Mouse (Mus musculus) forebrain, embryonic 14.5 days (tissue): ENCODE data around the gene Rgr. TPM values are rescaled to one million over a fixed set of nuclear protein-coding genes. Genes with fewer than 3 reads are reported as not detected.

Experiments used
- ATAC-seq: fragments of 200-750 bp; cut with Nextera tagmentation; 2 replicates; pipeline ENCODE4 v1.8.0; 2017; ENCODE audit warnings: mild to moderate bottlenecking, moderate library complexity
- DNase-seq: peaks from one replicate; pipeline ENCODE4 v3.0.0-alpha.2; 2015; ENCODE audit warnings: low spot score
- H3K27ac ChIP-seq: fragments of 300-500 bp; sonication (generic); 2 replicates; pipeline ENCODE4 v1.5.1; 2014; ENCODE audit warnings: low read depth, mild to moderate bottlenecking, control low read depth, low read length, moderate library complexity
- H3K27me3 ChIP-seq: fragments of 300-500 bp; sonication (generic); replicated peaks from 2 replicates; pipeline ENCODE4 v1.6.1; 2014; ENCODE audit warnings: low read length, control low read depth, mixed read lengths; ENCODE audit not compliant: control insufficient read depth, insufficient read depth
- H3K36me3 ChIP-seq: fragments of 300-500 bp; sonication (generic); 2 replicates; pipeline ENCODE4 v1.6.1; 2014; ENCODE audit warnings: low read length, control low read depth; ENCODE audit not compliant: control insufficient read depth, insufficient read depth
- H3K4me1 ChIP-seq: fragments of 300-500 bp; sonication (generic); 2 replicates; pipeline ENCODE4 v1.6.1; 2014; ENCODE audit warnings: antibody characterized with exemption, low read length, control low read depth; ENCODE audit not compliant: control insufficient read depth, insufficient read depth
- H3K4me2 ChIP-seq: fragments of 300-500 bp; sonication (generic); 2 replicates; pipeline ENCODE4 v1.6.1; 2014; ENCODE audit warnings: mild to moderate bottlenecking, control low read depth, low read length
- H3K4me3 ChIP-seq: fragments of 300-500 bp; sonication (generic); 2 replicates; pipeline ENCODE4 v1.5.1; 2014; ENCODE audit warnings: low read depth, low read length, control low read depth
- H3K9ac ChIP-seq: fragments of 300-500 bp; sonication (generic); 2 replicates; pipeline ENCODE4 v1.6.1; 2014; ENCODE audit warnings: mild to moderate bottlenecking, low read length, control low read depth, moderate library complexity
- H3K9me3 ChIP-seq: fragments of 300-500 bp; sonication (generic); replicated peaks from 2 replicates; pipeline ENCODE4 v1.6.1; 2016; ENCODE audit warnings: low read length, control low read depth, mixed read lengths; ENCODE audit not compliant: control insufficient read depth
- WGBS: fragments of 180-500 bp; shearing (Covaris S2); extraction: QIAGEN DNeasy Blood & Tissue Kit; methylation state at CpG from one replicate; pipeline ENCODE4 v1.1.7; 2014; 5-methylcytosine and 5-hydroxymethylcytosine counted together
- polyA plus RNA-seq: library from polyadenylated mRNA; unstranded; fragments of >200 nt; fragmentation: Nextera tagmentation; extraction: Ambion mirVana; gene quantifications from 2 replicates; pipeline ENCODE4 v1.2.1, GENCODE M21; 2014

The Rgr gene
- polyA plus RNA-seq, result not detected in 2 replicates

DNA sequence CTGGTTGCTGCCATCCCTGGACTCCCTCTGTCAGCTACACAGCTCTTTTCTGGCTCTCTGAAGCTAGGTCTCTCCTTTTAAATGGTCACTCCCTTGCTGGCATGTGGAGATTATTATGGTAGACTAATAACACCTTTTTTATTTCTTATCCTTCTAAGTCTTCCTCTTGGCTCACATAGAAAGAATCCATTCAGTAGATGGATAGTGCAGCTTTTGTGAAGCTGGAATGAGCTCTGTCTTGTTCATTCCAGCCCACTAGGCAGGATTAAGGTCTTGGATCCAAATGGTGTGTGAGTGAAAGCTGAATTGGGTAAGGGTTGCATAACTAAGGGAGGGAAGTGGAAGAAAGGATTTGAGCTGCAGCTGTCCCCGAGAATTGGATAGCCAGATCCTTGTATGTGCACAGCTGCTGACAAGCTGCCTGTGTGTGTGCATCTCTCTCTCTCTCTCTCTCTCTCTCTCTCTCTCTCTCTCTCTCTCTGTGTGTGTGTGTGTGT, at the start of gene Rgr:
Gene Rgr, minus strand, starts transcription at position 51 of the 497 bp plus-strand sequence.
- Histone ChIP-seq H3K27ac (no peak within 1 kb of the TSS), H3K9me3 (no peaks in the 10 kb centered on the region), H3K4me3 (no peak within 1 kb of the TSS), H3K27me3 (no peaks in the 10 kb centered on the region), H3K36me3 (no peaks in the 10 kb centered on the region), H3K9ac (no peak within 1 kb of the TSS), H3K4me1 (no peaks in the 10 kb centered on the region), H3K4me2 (no peak within 1 kb of the TSS)
- ATAC-seq (peak; percentile 44; the same call in 1 of the 2 replicates), DNase-seq (peak; percentile 33)
- WGBS, result 6% methylated on average over 1 of the region's 1 CpGs

DNA sequence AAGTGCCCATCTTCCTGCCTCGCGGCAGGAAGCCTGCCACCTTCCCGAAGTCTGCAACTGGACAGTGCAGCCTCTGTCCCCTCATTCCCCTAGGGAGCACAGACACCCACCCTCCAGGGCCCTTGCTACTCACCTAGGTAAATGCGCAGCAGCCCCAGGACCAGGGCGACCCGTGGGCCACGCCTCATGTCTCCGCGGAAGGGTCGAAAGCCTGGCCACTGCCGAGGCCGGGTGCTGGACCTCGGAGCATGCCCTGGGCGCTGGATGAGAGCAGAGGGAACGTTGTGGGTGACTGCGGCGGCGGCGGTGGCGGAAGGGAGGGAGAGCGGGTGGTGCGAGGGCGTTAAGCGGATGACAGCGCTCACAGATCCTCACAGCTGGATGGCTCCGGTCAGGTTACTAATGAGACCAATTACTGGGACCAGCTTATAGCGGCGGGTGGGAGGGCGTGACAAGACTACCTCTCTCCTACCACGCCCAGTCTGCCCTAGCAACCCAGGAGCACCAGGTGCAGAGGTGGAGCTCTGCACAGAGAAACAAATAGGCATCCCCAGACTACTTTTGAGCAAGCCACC, 49.3 kb upstream of the Rgr start, which contains the start of gene Cdhr1:
Gene Cdhr1, minus strand, starts transcription at position 392 of the 575 bp plus-strand sequence.
- peak within 1 kb of the TSS; percentile 61 for H3K9ac ChIP-seq
- H3K4me3 ChIP-seq, result peak within 1 kb of the TSS; percentile 34
- no peaks in the 10 kb centered on the region; the same call in 1 of the 2 replicates for H3K4me1 ChIP-seq
- H3K27ac ChIP-seq, result no peak within 1 kb of the TSS
- peak within 1 kb of the TSS; percentile 75 for H3K4me2 ChIP-seq
- no peaks in the 10 kb centered on the region for H3K36me3 ChIP-seq
- WGBS, result 0% methylated on average over 30 of the region's 30 CpGs
- H3K9me3 ChIP-seq, result no peaks in the 10 kb centered on the region
- no peaks in the 10 kb centered on the region for H3K27me3 ChIP-seq
- ATAC-seq, result peak; percentile 76
- peak; percentile 59 for DNase-seq

DNA sequence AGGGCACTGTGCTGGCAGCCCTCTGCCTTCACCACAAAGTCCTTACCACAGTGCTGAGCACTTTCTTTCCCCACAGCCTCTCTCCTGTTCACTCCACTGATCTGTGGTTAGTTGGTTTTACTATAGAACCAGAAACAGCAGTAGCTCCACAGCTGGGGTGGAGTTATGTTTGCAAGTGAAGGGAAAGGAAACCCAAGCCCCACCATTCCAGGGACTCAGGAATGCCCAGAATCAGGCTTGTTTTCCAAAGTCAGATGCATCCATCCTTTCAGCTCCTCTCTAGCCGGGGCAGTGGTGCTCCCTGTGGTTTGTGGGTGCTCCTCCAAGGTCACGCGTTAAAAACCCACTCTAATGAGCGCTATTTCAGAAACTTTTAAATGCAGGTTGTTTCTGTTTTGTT, 46.8 kb upstream of the Rgr start:
- Histone ChIP-seq H3K27ac (no peak overlapping the region), H3K4me3 (no peak overlapping the region), H3K36me3 (no peaks in the 10 kb centered on the region), H3K4me1 (no peaks in the 10 kb centered on the region; the same call in 1 of the 2 replicates), H3K4me2 (no peak overlapping the region), H3K9ac (no peak overlapping the region), H3K27me3 (no peaks in the 10 kb centered on the region), H3K9me3 (no peaks in the 10 kb centered on the region)
- DNase-seq (no peak), ATAC-seq (no peak)
- WGBS, result 81% methylated on average over 4 of the region's 4 CpGs

DNA sequence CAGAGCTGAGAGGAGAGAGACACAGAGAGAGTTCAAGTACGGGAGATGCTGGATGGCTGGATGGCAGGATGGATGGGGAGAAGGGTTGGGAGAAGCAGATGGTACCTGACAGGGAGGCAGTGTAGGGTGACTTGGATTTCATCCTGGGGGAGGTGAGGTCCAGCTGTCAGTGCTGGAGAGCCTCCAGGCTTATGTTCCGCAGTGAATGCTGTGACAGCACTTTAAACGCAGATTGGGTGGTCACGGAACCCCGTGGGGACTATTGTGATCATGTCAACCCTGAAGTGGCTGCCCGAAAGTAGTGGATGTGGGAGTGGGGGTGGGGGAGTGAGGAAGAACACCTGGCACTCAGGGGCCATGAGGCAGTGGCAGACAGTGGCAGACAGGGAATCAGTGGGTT, 45.7 kb upstream of the Rgr start:
- Histone ChIP-seq H3K4me1 (no peaks in the 10 kb centered on the region; the same call in 1 of the 2 replicates), H3K27me3 (no peaks in the 10 kb centered on the region), H3K9me3 (no peaks in the 10 kb centered on the region), H3K4me3 (no peak overlapping the region), H3K9ac (no peak overlapping the region), H3K4me2 (no peak overlapping the region), H3K36me3 (no peaks in the 10 kb centered on the region), H3K27ac (no peak overlapping the region)
- ATAC-seq, result no peak
- no peak for DNase-seq
- 50% methylated on average over 6 of the region's 6 CpGs for WGBS

DNA sequence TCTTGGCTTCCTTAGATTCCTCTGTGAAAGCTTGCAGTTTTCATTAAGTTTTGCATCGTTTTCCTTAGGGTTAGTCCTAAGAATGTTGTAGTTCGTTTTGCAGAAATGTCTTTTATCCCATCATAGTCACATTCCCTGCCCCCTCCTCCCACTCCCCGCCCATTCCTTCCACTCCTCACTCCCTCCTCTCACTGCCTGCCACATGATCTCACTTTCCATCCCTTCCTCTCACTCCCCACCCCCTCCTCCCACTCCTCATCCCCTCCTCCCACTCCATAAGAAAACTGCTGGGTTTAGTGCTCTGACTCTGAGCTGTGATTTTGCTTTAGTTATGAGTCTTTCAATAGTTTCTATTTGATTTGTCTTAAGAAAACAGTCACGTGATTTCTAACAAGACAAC, 35.0 kb upstream of the Rgr start:
- no peaks in the 10 kb centered on the region for H3K4me1 ChIP-seq
- WGBS, result 13% methylated on average over 4 of the region's 4 CpGs
- H3K4me2 ChIP-seq, result no peak overlapping the region
- no peaks in the 10 kb centered on the region for H3K36me3 ChIP-seq
- no peak overlapping the region for H3K27ac ChIP-seq
- H3K27me3 ChIP-seq, result no peaks in the 10 kb centered on the region
- no peak overlapping the region for H3K9ac ChIP-seq
- H3K4me3 ChIP-seq, result no peak overlapping the region
- DNase-seq (no peak), ATAC-seq (no peak)
- no peaks in the 10 kb centered on the region for H3K9me3 ChIP-seq

DNA sequence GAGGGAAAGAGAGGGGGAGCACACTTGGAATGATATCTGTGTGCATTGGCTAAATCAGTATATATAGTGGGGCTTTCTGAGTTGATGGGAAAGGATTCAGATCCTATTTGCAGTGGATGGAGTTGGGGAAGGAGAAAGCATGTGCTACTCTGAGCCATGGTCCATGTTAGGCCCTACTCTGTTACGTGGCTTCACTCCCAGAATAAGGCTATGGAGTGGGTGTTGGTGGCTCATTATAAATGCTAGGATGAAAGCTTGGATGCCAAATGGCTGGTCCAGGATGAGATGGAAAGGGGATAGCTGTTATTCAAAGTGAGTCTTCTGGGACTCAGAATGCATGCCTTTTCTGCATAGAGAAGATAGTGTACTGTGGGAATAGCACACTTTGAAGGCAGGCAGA, 32.0 kb upstream of the Rgr start:
- Histone ChIP-seq H3K27me3 (no peaks in the 10 kb centered on the region), H3K9ac (no peak overlapping the region), H3K27ac (no peak overlapping the region), H3K4me2 (no peak overlapping the region), H3K4me1 (no peaks in the 10 kb centered on the region), H3K9me3 (no peaks in the 10 kb centered on the region), H3K36me3 (no peaks in the 10 kb centered on the region), H3K4me3 (no peak overlapping the region)
- ATAC-seq, result no peak
- WGBS, result 85% methylated on average over 1 of the region's 1 CpGs
- DNase-seq, result no peak

DNA sequence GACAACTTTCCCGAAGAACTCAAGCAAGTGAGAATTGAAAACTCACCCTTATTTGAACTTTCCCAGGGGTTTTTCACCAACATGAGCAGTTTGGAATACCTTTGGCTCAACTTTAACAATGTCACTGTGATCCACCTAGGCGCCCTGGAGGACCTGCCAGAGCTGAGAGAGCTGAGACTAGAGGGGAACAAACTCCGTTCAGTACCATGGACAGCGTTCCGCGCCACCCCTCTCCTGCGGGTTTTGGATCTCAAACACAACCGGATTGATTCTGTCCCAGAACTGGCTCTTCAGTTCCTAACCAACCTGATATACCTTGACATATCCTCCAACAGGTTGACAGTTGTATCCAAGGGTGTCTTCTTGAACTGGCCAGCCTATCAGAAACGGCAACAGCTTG, 19.8 kb upstream of the Rgr start:
- DNase-seq (peak; percentile 44), ATAC-seq (no peak)
- Histone ChIP-seq H3K36me3 (no peaks in the 10 kb centered on the region), H3K9ac (no peak overlapping the region), H3K4me1 (no peaks in the 10 kb centered on the region), H3K4me2 (no peak overlapping the region), H3K27ac (no peak overlapping the region), H3K27me3 (no peaks in the 10 kb centered on the region), H3K9me3 (no peaks in the 10 kb centered on the region), H3K4me3 (no peak overlapping the region)
- 21% methylated on average over 9 of the region's 9 CpGs for WGBS

DNA sequence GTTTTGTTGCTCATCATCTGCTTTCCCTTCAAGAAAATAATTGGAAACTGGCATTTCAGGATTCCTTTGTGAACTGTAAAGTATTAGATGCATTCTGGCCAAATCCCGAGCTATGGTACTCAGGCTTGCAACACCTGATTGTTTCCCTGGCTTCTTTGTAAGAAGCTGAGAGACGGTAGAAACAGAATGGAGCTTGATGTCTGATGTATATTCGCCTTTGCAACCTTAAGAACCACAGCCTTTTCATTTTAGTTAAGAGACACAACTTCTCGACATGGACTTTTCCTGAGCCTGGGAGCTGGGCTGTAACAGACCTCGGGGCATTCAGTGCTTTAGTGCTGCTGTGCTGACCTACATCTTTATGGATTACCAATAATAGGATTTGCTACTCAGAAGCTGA, 18.9 kb upstream of the Rgr start, which contains the start of gene Lrit2:
Gene Lrit2, plus strand, starts transcription at position 301 of the 400 bp plus-strand sequence.
- Histone ChIP-seq H3K27me3 (no peaks in the 10 kb centered on the region), H3K4me1 (no peaks in the 10 kb centered on the region), H3K4me3 (no peak within 1 kb of the TSS), H3K9me3 (no peaks in the 10 kb centered on the region), H3K9ac (no peak within 1 kb of the TSS), H3K36me3 (no peaks in the 10 kb centered on the region), H3K27ac (no peak within 1 kb of the TSS), H3K4me2 (no peak within 1 kb of the TSS)
- no peak for ATAC-seq
- WGBS, result 72% methylated on average over 5 of the region's 5 CpGs
- no peak for DNase-seq

DNA sequence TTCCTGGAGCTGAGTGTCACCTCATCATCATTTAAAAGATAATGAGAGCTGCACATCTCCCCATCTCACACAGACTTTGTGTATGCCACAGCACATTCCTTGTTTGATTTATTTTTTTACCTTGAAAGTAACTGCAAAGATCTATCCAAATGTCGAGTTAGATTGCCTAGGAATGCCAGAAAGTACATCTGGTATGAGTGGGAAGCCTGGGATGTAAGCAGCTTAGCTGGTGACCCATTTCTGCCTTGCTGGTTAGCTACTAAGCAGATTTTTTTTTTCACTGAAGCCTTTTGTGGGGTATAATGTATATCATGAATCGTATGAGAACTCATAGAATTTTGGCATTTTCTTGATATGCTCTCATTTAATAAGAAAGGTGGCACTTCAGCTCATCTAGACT, 17.9 kb upstream of the Rgr start:
- WGBS, result 67% methylated on average over 2 of the region's 2 CpGs
- no peaks in the 10 kb centered on the region for H3K36me3 ChIP-seq
- no peak for ATAC-seq
- no peak overlapping the region for H3K4me3 ChIP-seq
- H3K27me3 ChIP-seq, result no peaks in the 10 kb centered on the region
- no peak overlapping the region for H3K9ac ChIP-seq
- H3K27ac ChIP-seq, result no peak overlapping the region
- H3K9me3 ChIP-seq, result no peaks in the 10 kb centered on the region
- DNase-seq, result no peak
- no peaks in the 10 kb centered on the region for H3K4me1 ChIP-seq
- H3K4me2 ChIP-seq, result no peak overlapping the region
